Mouse (Mus musculus): ENCODE results near the gene Gmpr2. TPM values are rescaled to one million over a fixed set of nuclear protein-coding genes. Genes with fewer than 3 reads are reported as not detected.
A peak's percentile ranks its signal among the peaks of the same experiment; 100 is the strongest.

The Gmpr2 gene
- polyA plus RNA-seq, 1 experiment from 2014 or later = 83.5 TPM

GRCm38 (mm10) chr14:55682118-55682493 is 10.4 kb downstream of the Gmpr2 start:
- 8% methylated on average over 3 of the region's 3 CpGs for WGBS
- Histone ChIP-seq H3K9ac (peak overlapping the region; percentile 84), H3K9me3 (no peaks in the 10 kb centered on the region), H3K36me3 (peaks cover 34% of the 10 kb centered on the region), H3K27ac (peak overlapping the region; percentile 91), H3K4me3 (peak overlapping the region; percentile 82), H3K4me1 (peaks cover 11% of the 10 kb centered on the region), H3K4me2 (peak overlapping the region; percentile 80), H3K27me3 (no peaks in the 10 kb centered on the region)
- no peak for ATAC-seq (ENCODE audit: insufficient number of reproducible peaks, insufficient read depth, low FRiP score, low TSS enrichment, low read depth)

DNA sequence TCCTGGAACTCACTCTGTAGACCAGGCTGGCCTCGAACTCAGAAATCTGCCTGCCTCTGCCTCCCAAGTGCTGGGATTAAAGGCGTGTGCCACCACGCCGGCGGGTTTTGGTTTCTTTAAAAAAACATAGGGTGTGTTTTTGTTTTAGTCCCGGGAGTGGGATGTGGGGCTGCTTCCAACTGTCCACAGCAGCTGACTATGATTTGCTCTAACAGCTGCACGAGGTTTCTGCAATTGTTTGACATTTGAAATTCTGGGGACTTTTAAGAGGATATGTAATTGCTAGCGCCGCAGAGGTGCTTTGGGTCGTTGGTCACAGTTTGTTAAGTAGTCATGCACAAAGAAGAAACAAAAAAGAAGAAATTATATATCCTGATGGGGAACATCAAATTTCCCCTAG is 17.7 kb downstream of the Gmpr2 start:
- Histone ChIP-seq H3K27me3 (no peaks in the 10 kb centered on the region), H3K9me3 (no peaks in the 10 kb centered on the region), H3K27ac (no peak overlapping the region), H3K4me2 (no peak overlapping the region), H3K4me1 (no peaks in the 10 kb centered on the region), H3K4me3 (no peak overlapping the region), H3K36me3 (no peaks in the 10 kb centered on the region), H3K9ac (no peak overlapping the region)
- WGBS = 55% methylated on average over 10 of the region's 10 CpGs
- ATAC-seq (ENCODE audit: insufficient number of reproducible peaks, insufficient read depth, low FRiP score, low TSS enrichment, low read depth) = no peak

GRCm38 (mm10) chr14:55697226-55697625 is 25.5 kb downstream of the Gmpr2 start:
- Histone ChIP-seq H3K9me3 (no peaks in the 10 kb centered on the region), H3K36me3 (no peaks in the 10 kb centered on the region), H3K9ac (no peak overlapping the region), H3K27me3 (no peaks in the 10 kb centered on the region), H3K4me2 (no peak overlapping the region), H3K27ac (no peak overlapping the region), H3K4me3 (no peak overlapping the region), H3K4me1 (no peaks in the 10 kb centered on the region)
- no peak for ATAC-seq (ENCODE audit: insufficient number of reproducible peaks, insufficient read depth, low FRiP score, low TSS enrichment, low read depth)
- 81% methylated on average over 4 of the region's 4 CpGs for WGBS

DNA sequence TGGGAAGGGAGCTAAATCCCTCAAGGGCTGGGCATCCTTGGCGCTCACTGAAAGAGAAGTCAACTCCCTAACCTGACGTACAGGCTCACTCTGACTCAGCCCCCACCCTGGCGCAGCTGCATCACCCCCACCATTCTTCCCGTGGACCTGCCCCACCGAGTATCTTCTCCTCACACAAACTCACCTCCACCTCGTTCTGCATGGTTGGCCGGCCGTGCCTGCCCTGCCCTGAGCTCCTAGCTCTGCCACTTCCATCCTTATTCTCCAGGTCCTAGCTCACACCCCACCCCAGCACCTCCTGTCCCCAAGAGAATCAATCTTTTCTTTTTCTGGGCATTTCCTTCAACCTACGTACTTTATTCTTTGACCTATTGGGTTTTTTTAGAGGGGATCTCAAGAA is 29.4 kb downstream of the Gmpr2 start:
- Histone ChIP-seq H3K9me3 (no peaks in the 10 kb centered on the region), H3K4me3 (no peak overlapping the region), H3K4me1 (no peaks in the 10 kb centered on the region), H3K27me3 (no peaks in the 10 kb centered on the region), H3K27ac (no peak overlapping the region), H3K4me2 (no peak overlapping the region), H3K9ac (no peak overlapping the region), H3K36me3 (no peaks in the 10 kb centered on the region)
- no peak for ATAC-seq (ENCODE audit: insufficient number of reproducible peaks, insufficient read depth, low FRiP score, low TSS enrichment, low read depth)
- WGBS = 59% methylated on average over 9 of the region's 9 CpGs

DNA sequence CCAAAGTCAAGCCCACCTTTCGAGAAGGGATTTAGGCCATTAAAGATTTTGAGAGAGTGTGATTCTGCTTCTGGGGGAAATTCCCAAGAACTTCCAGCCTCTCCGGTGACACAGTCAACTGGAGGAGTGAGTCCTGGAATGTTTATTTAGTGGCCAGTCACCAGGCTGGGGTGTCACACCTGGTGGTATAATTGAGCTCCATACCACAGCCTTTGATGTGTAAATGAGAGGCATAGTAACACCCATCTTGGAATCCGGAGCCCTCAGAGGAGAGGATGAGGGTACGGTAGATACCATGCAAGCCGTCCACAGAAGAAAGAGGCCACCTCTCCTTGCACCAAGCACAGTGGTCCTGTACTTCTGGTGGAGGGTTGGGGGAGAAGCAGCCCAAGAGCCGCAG is 31.0 kb downstream of the Gmpr2 start:
- Histone ChIP-seq H3K27ac (no peak overlapping the region), H3K4me2 (no peak overlapping the region), H3K9ac (no peak overlapping the region), H3K36me3 (no peaks in the 10 kb centered on the region), H3K27me3 (no peaks in the 10 kb centered on the region), H3K4me3 (no peak overlapping the region), H3K9me3 (no peaks in the 10 kb centered on the region), H3K4me1 (no peaks in the 10 kb centered on the region)
- ATAC-seq (ENCODE audit: insufficient number of reproducible peaks, insufficient read depth, low FRiP score, low TSS enrichment, low read depth) = no peak
- WGBS = 72% methylated on average over 6 of the region's 6 CpGs

- Histone ChIP-seq H3K9ac (no peak overlapping the region), H3K9me3 (no peaks in the 10 kb centered on the region), H3K36me3 (no peaks in the 10 kb centered on the region), H3K27me3 (no peaks in the 10 kb centered on the region), H3K4me2 (no peak overlapping the region), H3K4me1 (no peaks in the 10 kb centered on the region), H3K4me3 (no peak overlapping the region), H3K27ac (no peak overlapping the region)
- WGBS = 88% methylated on average over 8 of the region's 8 CpGs
- no peak for ATAC-seq (ENCODE audit: insufficient number of reproducible peaks, insufficient read depth, low FRiP score, low TSS enrichment, low read depth)
Measured at GRCm38 (mm10) chr14:55706051-55706600, 34.4 kb downstream of the Gmpr2 start.

GRCm38 (mm10) chr14:55707397-55707796 is 35.7 kb downstream of the Gmpr2 start:
- WGBS = 84% methylated on average over 5 of the region's 5 CpGs
- Histone ChIP-seq H3K36me3 (no peaks in the 10 kb centered on the region), H3K9me3 (no peaks in the 10 kb centered on the region)

GRCm38 (mm10) chr14:55709509-55709908 is 37.8 kb downstream of the Gmpr2 start:
- Histone ChIP-seq H3K9me3 (no peaks in the 10 kb centered on the region), H3K27me3 (peaks cover 27% of the 10 kb centered on the region), H3K36me3 (no peaks in the 10 kb centered on the region), H3K9ac (no peak overlapping the region), H3K4me3 (no peak overlapping the region), H3K27ac (no peak overlapping the region), H3K4me2 (no peak overlapping the region), H3K4me1 (peaks cover 14% of the 10 kb centered on the region)
- no peak for ATAC-seq (ENCODE audit: insufficient number of reproducible peaks, insufficient read depth, low FRiP score, low TSS enrichment, low read depth)
- 83% methylated on average over 4 of the region's 4 CpGs for WGBS

More at GRCm38 (mm10) chr14:55707397-55707796, 35.7 kb downstream of the Gmpr2 start:
- H3K4me2 ChIP-seq = no peak overlapping the region
- no peak overlapping the region for H3K4me3 ChIP-seq
- no peak for ATAC-seq (ENCODE audit: insufficient number of reproducible peaks, insufficient read depth, low FRiP score, low TSS enrichment, low read depth)
- peaks cover 8% of the 10 kb centered on the region for H3K27me3 ChIP-seq
- H3K9ac ChIP-seq = no peak overlapping the region
- no peaks in the 10 kb centered on the region for H3K4me1 ChIP-seq
- no peak overlapping the region for H3K27ac ChIP-seq

GRCm38 (mm10) chr14:55711786-55712185 is 40.0 kb downstream of the Gmpr2 start:
- no peak overlapping the region for H3K4me3 ChIP-seq

GRCm38 (mm10) chr14:55713007-55713728 is 41.4 kb downstream of the Gmpr2 start:
- peaks cover 20% of the 10 kb centered on the region for H3K4me1 ChIP-seq
- peaks cover 18% of the 10 kb centered on the region for H3K36me3 ChIP-seq
- H3K9ac ChIP-seq = peak overlapping the region; percentile 59
- H3K4me2 ChIP-seq = peak overlapping the region; percentile 50
- no peak for ATAC-seq (ENCODE audit: insufficient number of reproducible peaks, insufficient read depth, low FRiP score, low TSS enrichment, low read depth)
- H3K4me3 ChIP-seq = peak overlapping the region; percentile 27
- peaks cover 27% of the 10 kb centered on the region for H3K27me3 ChIP-seq
- WGBS = 15% methylated on average over 25 of the region's 25 CpGs
- H3K9me3 ChIP-seq = no peaks in the 10 kb centered on the region
- no peak overlapping the region; the same call in 1 of the 2 replicates for H3K27ac ChIP-seq

More at GRCm38 (mm10) chr14:55711786-55712185, 40.0 kb downstream of the Gmpr2 start:
- peaks cover 27% of the 10 kb centered on the region for H3K27me3 ChIP-seq
- 85% methylated on average over 7 of the region's 7 CpGs for WGBS
- peaks cover 20% of the 10 kb centered on the region for H3K4me1 ChIP-seq
- H3K36me3 ChIP-seq = peaks cover 7% of the 10 kb centered on the region; the same call in 1 of the 2 replicates
- H3K27ac ChIP-seq = no peak overlapping the region
- H3K4me2 ChIP-seq = no peak overlapping the region
- H3K9ac ChIP-seq = no peak overlapping the region
- no peaks in the 10 kb centered on the region for H3K9me3 ChIP-seq
- ATAC-seq (ENCODE audit: insufficient number of reproducible peaks, insufficient read depth, low FRiP score, low TSS enrichment, low read depth) = no peak

DNA sequence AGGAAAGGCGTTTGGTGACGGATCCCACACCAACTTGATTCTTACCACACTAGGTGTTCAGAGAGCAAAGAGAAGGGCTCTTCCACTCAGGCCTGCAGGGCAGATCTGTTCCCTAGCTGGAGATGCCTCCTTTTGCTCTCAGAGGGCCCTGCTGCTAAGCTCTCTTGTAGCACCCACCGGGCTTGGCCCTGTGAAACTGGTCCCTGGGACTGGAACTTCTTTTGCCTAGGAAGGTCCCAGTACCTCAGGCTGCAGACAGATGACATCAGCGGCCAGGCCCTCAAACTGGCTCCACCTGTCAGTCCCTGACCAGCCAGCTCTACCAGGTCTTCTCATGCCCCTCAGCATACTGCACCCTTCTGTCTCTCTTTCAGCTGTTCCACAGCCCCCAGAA is 42.0 kb downstream of the Gmpr2 start, which contains the start of gene Tgm1:
Tgm1 (minus strand) TSS at position 198 of the 394 bp plus-strand sequence.
- Histone ChIP-seq H3K27me3 (peaks cover 27% of the 10 kb centered on the region), H3K4me1 (peaks cover 20% of the 10 kb centered on the region), H3K9ac (peak within 1 kb of the TSS; percentile 59), H3K9me3 (no peaks in the 10 kb centered on the region), H3K36me3 (peaks cover 24% of the 10 kb centered on the region), H3K27ac (peak within 1 kb of the TSS; percentile 11; the same call in 1 of the 2 replicates), H3K4me2 (peak within 1 kb of the TSS; percentile 50), H3K4me3 (peak within 1 kb of the TSS; percentile 27)
- WGBS = 22% methylated on average over 4 of the region's 4 CpGs
- ATAC-seq (ENCODE audit: insufficient number of reproducible peaks, insufficient read depth, low FRiP score, low TSS enrichment, low read depth) = no peak

- no peak overlapping the region for H3K27ac ChIP-seq
- no peak overlapping the region for H3K4me3 ChIP-seq
- ATAC-seq (ENCODE audit: insufficient number of reproducible peaks, insufficient read depth, low FRiP score, low TSS enrichment, low read depth) = no peak
- H3K9me3 ChIP-seq = no peaks in the 10 kb centered on the region
- no peak overlapping the region for H3K9ac ChIP-seq
- WGBS = 23% methylated on average over 6 of the region's 6 CpGs
- peaks cover 35% of the 10 kb centered on the region for H3K36me3 ChIP-seq
- H3K4me1 ChIP-seq = peaks cover 20% of the 10 kb centered on the region
- H3K27me3 ChIP-seq = peaks cover 27% of the 10 kb centered on the region
- H3K4me2 ChIP-seq = no peak overlapping the region
Measured at GRCm38 (mm10) chr14:55714893-55715292, 43.2 kb downstream of the Gmpr2 start.
